Mouse (Mus musculus): ENCODE results near the gene Ssc5d.

DNA sequence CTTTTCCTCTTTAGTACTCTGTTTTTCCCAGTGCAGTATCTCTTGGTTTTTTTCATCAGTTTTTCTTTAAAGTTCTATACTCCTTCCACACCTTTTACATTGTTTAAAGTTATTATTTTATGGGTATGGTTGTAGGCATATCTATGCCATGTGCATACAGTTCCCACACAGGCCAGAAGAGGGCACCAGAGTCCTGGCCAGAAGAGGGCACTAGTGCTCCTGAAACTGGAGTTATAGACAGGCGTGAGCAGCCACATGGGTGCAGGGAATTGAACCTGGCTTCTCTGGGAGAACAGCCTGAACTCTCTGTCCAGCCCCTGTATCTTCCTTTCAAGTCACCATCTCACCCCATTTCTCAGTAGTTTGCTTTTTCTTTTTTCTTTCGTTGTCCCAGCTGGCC is 12.9 kb downstream of the Ssc5d start:
- no peak for TF ChIP-seq GATA1 (IDR thresholded peaks at IDR 0.05; ENCODE audit: low read length)
- TF ChIP-seq TAL1 (IDR thresholded peaks at IDR 0.05; ENCODE audit: low read length): no peak
